Mouse (Mus musculus) forebrain, embryonic 15.5 days (tissue): Measurements from ENCODE around the gene Hebp2. TPM values are rescaled to one million over a fixed set of nuclear protein-coding genes. Genes with fewer than 3 reads are reported as not detected.
"Not testable (repeated sequence)": the region's sequence is repeated elsewhere in the genome, so short reads cannot be mapped to it uniquely, and the experiment has no call there.

ENCODE experiments used
- ATAC-seq: fragments of 200-750 bp; cut with Nextera tagmentation; replicated peaks from 2 replicates; pipeline ENCODE4 v1.8.0; 2017; ENCODE audit warnings: mild to moderate bottlenecking, moderate TSS enrichment, moderate library complexity
- H3K27ac ChIP-seq: fragments of 300-500 bp; sonication (generic); replicated peaks from 2 replicates; pipeline ENCODE4 v1.5.1; 2015; ENCODE audit warnings: mild to moderate bottlenecking, inconsistent platforms
- H3K27me3 ChIP-seq: fragments of 300-500 bp; sonication (generic); 2 replicates; pipeline ENCODE4 v1.6.1; 2015; ENCODE audit warnings: inconsistent platforms
- H3K36me3 ChIP-seq: fragments of 300-500 bp; sonication (generic); 2 replicates; pipeline ENCODE4 v1.6.1; 2015; ENCODE audit warnings: mild to moderate bottlenecking, inconsistent platforms
- H3K4me1 ChIP-seq: fragments of 300-500 bp; sonication (generic); 2 replicates; pipeline ENCODE4 v1.6.1; 2015; ENCODE audit warnings: inconsistent platforms
- H3K4me2 ChIP-seq: fragments of 300-500 bp; sonication (generic); replicated peaks from 2 replicates; pipeline ENCODE4 v1.6.1; 2015; ENCODE audit warnings: mild to moderate bottlenecking, inconsistent platforms
- H3K4me3 ChIP-seq: fragments of 300-500 bp; sonication (generic); 2 replicates; pipeline ENCODE4 v1.5.1; 2015; ENCODE audit warnings: mild to moderate bottlenecking, inconsistent platforms
- H3K9ac ChIP-seq: fragments of 300-500 bp; sonication (generic); replicated peaks from 2 replicates; pipeline ENCODE4 v1.6.1; 2015; ENCODE audit warnings: mild to moderate bottlenecking, inconsistent platforms
- H3K9me3 ChIP-seq: fragments of 300-500 bp; sonication (generic); 2 replicates; pipeline ENCODE4 v1.6.1; 2016; ENCODE audit warnings: inconsistent platforms
- WGBS: fragments of 180-500 bp; shearing (Covaris S2); methylation state at CpG from one replicate; pipeline ENCODE4 v1.1.7; 2015; ENCODE audit warnings: mixed read lengths; 5-methylcytosine and 5-hydroxymethylcytosine counted together
- polyA plus RNA-seq: library from polyadenylated mRNA; unstranded; fragments of >200 nt; fragmentation: Nextera tagmentation; extraction: Ambion mirVana; gene quantifications from 2 replicates; pipeline ENCODE4 v1.2.1, GENCODE M21; 2015

Hebp2 gene
- polyA plus RNA-seq: 5.3 and 6.5 TPM in 2 replicates

DNA sequence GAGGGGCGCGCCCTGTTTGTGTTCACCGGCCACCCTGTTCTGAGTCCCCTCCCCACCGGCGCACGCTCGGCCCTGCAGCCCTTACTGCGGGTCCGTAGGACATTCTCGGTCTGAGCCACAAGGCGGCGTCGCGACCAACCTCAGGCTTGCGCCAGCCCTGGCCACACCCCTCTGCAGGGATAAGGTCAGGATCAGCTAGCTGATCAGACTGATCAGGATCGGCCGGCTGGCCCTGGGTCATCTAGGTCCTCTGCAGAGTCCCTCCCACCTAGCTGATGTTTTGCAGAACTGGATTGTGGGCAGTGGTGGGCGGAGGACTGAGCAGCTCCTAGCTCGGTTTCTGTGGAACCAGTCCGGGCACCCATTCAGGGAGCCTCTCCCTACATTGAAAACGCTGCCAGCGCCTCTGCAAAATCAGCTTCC is at the start of gene Hebp2:
Hebp2 (minus strand) TSS at position 264 of the 423 bp plus-strand sequence.
- Histone ChIP-seq H3K4me1 (peaks cover 16% of the 10 kb centered on the region), H3K9me3 (no peaks in the 10 kb centered on the region), H3K4me2 (peak within 1 kb of the TSS; percentile 94), H3K27ac (0 out of 2 replicates have a peak within 1 kb of the TSS, but pooled peaks have one; percentile 8), H3K9ac (peak within 1 kb of the TSS; percentile 74), H3K27me3 (no peaks in the 10 kb centered on the region), H3K4me3 (peak within 1 kb of the TSS; percentile 58), H3K36me3 (no peaks in the 10 kb centered on the region)
- WGBS: under 1% methylated on average over 22 of the region's 22 CpGs
- ATAC-seq: peak; percentile 81

DNA sequence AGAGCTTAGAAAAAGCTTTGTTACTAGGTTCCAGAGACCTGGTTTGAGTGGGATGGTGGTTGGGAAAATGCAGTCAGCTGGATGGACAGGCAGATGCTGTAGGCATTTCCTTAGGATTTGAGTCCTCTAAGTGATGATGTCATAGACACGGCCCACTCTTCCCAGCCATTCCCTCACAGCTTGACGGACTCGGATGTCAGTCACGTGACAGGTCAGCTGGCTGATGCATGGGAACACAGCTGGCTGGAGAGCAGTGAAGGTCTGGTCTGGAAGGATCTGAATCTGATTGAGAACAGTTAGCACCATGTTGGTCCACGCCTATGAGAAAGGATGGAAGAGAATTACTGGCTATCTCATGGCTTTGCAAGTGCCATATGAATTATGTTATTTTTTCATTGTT is 43.6 kb upstream of the Hebp2 start:
- no peak overlapping the region for H3K4me3 ChIP-seq
- no peak overlapping the region for H3K4me2 ChIP-seq
- no peak overlapping the region for H3K9ac ChIP-seq
- H3K36me3 ChIP-seq: peaks cover 24% of the 10 kb centered on the region; the same call in 1 of the 2 replicates
- H3K9me3 ChIP-seq: no peaks in the 10 kb centered on the region
- ATAC-seq: no peak
- H3K4me1 ChIP-seq: no peaks in the 10 kb centered on the region
- no peaks in the 10 kb centered on the region for H3K27me3 ChIP-seq
- no peak overlapping the region for H3K27ac ChIP-seq
- WGBS: 88% methylated on average over 5 of the region's 5 CpGs

DNA sequence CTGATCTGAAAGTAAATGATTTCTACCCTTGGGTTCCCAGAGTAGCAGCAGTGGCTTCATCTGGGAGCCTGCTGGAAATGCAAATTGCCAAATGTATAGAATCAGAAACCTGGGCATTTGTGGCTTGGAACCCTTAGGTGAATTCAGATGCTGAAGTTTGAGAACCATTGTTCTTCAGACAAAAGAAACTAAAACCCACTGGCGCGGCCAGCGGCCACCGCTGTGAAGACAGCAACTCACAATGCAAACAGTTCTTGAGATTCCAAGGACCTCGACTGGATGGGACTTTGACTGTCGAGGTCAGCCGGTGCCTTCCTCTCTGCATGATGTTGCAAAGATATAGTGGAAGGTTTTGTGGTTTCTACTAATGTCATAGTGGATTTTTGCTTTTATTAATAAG is 38.3 kb upstream of the Hebp2 start:
- Histone ChIP-seq H3K27ac (no peak overlapping the region), H3K4me1 (no peaks in the 10 kb centered on the region), H3K4me3 (no peak overlapping the region), H3K27me3 (no peaks in the 10 kb centered on the region), H3K4me2 (no peak overlapping the region), H3K36me3 (0 out of 2 replicates have a peak, but pooled peaks cover 3% of the 10 kb centered on the region), H3K9ac (no peak overlapping the region), H3K9me3 (no peaks in the 10 kb centered on the region)
- no peak for ATAC-seq
- WGBS: 9% methylated on average over 7 of the region's 7 CpGs

DNA sequence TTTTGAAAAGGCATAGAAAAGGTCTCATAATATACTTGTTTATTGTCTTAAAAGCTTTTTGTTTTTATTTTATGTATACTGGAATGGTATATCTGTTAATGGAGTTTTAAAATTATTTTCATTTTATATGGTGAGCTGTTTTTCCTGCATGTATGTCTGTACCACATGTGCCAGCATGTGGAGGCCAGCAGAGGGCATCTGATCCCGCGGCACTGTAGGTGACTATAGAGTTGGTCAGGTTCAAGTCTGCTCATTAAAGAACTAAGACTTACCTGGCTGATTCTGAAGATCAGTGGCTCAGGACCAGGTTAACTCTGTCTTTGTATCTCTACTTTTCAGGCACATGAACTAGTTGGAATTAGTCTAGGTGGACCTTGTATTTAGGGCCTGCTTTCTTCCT is 26.7 kb upstream of the Hebp2 start:
- ATAC-seq: no peak
- 61% methylated on average over 2 of the region's 2 CpGs for WGBS
- Histone ChIP-seq H3K4me3 (no peak overlapping the region), H3K27me3 (no peaks in the 10 kb centered on the region), H3K36me3 (no peaks in the 10 kb centered on the region), H3K27ac (no peak overlapping the region), H3K4me2 (no peak overlapping the region), H3K9me3 (no peaks in the 10 kb centered on the region), H3K4me1 (no peaks in the 10 kb centered on the region), H3K9ac (no peak overlapping the region)

GRCm38 (mm10) chr10:18562940-18563339 is 17.1 kb upstream of the Hebp2 start:
- no peaks in the 10 kb centered on the region for H3K4me1 ChIP-seq
- ATAC-seq: no peak
- H3K9ac ChIP-seq: no peak overlapping the region
- H3K27ac ChIP-seq: no peak overlapping the region
- no peak overlapping the region for H3K4me3 ChIP-seq
- no peaks in the 10 kb centered on the region for H3K36me3 ChIP-seq
- no peaks in the 10 kb centered on the region for H3K9me3 ChIP-seq
- no peaks in the 10 kb centered on the region for H3K27me3 ChIP-seq
- 6% methylated on average over 4 of the region's 4 CpGs for WGBS
- no peak overlapping the region for H3K4me2 ChIP-seq

DNA sequence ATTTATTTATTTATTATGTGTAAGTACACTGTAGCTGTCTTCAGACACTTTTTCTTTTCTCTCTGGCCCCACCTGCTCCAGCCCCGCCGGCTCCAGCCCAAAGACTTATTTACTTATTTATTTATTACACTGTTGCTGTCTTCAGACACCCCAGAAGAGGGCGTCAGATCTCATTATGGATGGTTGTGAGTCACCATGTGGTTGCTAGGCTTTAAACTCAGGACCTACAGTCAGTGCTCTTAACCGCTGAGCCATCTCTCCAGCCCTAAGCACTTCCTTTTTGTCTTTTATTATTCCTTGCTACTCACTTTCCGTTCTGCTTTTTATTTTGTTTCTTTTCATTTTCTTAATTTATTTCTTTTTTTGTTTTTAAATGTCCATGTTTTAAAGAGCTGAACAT is 15.6 kb upstream of the Hebp2 start:
- ATAC-seq: no peak
- Histone ChIP-seq H3K36me3 (no peaks in the 10 kb centered on the region), H3K27ac (no peak overlapping the region), H3K4me3 (no peak overlapping the region), H3K4me2 (no peak overlapping the region), H3K9me3 (no peaks in the 10 kb centered on the region), H3K4me1 (no peaks in the 10 kb centered on the region), H3K27me3 (no peaks in the 10 kb centered on the region), H3K9ac (no peak overlapping the region)
- WGBS: 52% methylated on average over 5 of the region's 5 CpGs

DNA sequence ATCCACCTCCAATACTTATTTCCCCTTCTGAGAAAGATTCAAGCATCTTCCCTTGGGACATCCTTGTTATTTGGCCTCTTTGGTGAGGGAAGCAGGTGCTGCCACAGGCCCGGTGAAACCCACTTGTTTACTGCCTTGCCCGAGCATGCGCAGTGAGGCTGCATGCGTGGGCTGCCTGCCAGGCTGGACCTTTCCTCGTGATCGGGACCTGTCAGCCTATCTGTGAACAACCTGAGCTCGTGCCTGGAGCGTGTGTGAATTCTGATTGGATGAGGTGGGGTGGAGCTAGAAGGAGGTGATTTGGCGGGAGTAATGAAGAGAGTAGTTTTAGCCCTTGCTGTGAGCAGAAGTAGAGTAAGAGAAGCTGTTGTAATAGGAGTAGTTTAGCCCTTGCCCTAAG is 13.2 kb upstream of the Hebp2 start:
- not testable (repeated sequence) for ATAC-seq, H3K27ac ChIP-seq, H3K27me3 ChIP-seq, H3K4me3 ChIP-seq, H3K9me3 ChIP-seq, H3K4me1 ChIP-seq, H3K9ac ChIP-seq, H3K36me3 ChIP-seq, H3K4me2 ChIP-seq
- WGBS: 83% methylated on average over 9 of the region's 9 CpGs

- no peak overlapping the region for H3K27ac ChIP-seq
Measured at GRCm38 (mm10) chr10:18549321-18550216, 3.7 kb upstream of the Hebp2 start.

GRCm38 (mm10) chr10:18547381-18547780 is 1.5 kb upstream of the Hebp2 start:
- no peak for ATAC-seq
- H3K27ac ChIP-seq: no peak overlapping the region
- no peak overlapping the region for H3K9ac ChIP-seq
- 82% methylated on average over 4 of the region's 4 CpGs for WGBS
- H3K36me3 ChIP-seq: no peaks in the 10 kb centered on the region
- H3K4me3 ChIP-seq: no peak overlapping the region
- no peaks in the 10 kb centered on the region for H3K27me3 ChIP-seq
- H3K9me3 ChIP-seq: no peaks in the 10 kb centered on the region
- no peak overlapping the region for H3K4me2 ChIP-seq
- peaks cover 16% of the 10 kb centered on the region for H3K4me1 ChIP-seq

More at GRCm38 (mm10) chr10:18549321-18550216, 3.7 kb upstream of the Hebp2 start:
- Histone ChIP-seq H3K27me3 (no peaks in the 10 kb centered on the region), H3K4me2 (peak overlapping the region; percentile 73), H3K4me3 (peak overlapping the region; percentile 45), H3K4me1 (peaks cover 16% of the 10 kb centered on the region), H3K36me3 (no peaks in the 10 kb centered on the region), H3K9ac (peak overlapping the region; percentile 43), H3K9me3 (no peaks in the 10 kb centered on the region)
- ATAC-seq: peak; percentile 72
- WGBS: 3% methylated on average over 35 of the region's 35 CpGs

DNA sequence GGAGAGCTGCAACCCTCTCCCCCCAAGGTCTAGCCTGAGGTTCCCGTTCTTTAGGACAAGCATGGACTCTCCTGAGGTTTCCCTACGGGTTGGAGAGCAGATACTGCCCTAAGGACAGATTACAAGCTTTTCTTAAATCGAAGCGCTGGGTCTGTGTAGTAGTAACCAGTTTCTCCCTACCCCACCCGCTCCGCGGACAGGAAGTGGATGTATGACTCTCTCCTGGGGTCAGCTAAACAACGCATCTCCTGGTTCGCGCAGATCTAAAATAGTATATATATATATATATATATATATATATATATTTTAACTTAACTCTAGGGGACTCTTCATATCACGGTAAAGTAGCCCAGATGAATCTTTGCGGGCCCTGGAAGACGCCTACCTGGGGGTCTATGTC is 567 bp downstream of the Hebp2 start:
- H3K27ac ChIP-seq: no peak overlapping the region
- peak; percentile 7; the same call in 1 of the 2 replicates for ATAC-seq
- H3K36me3 ChIP-seq: no peaks in the 10 kb centered on the region
- peaks cover 16% of the 10 kb centered on the region for H3K4me1 ChIP-seq
- 7% methylated on average over 13 of the region's 13 CpGs for WGBS
- H3K4me3 ChIP-seq: peak overlapping the region; percentile 58
- no peaks in the 10 kb centered on the region for H3K27me3 ChIP-seq
- peak overlapping the region; percentile 74 for H3K9ac ChIP-seq
- H3K9me3 ChIP-seq: no peaks in the 10 kb centered on the region
- peak overlapping the region; percentile 94 for H3K4me2 ChIP-seq

GRCm38 (mm10) chr10:18536889-18537288 is 9.0 kb downstream of the Hebp2 start:
- no peak overlapping the region for H3K4me2 ChIP-seq
- H3K9ac ChIP-seq: no peak overlapping the region
- H3K36me3 ChIP-seq: peaks cover 7% of the 10 kb centered on the region; the same call in 1 of the 2 replicates

GRCm38 (mm10) chr10:18532293-18532692 is 13.6 kb downstream of the Hebp2 start:
- Histone ChIP-seq H3K27ac (no peak overlapping the region), H3K4me3 (no peak overlapping the region), H3K9ac (no peak overlapping the region), H3K9me3 (no peaks in the 10 kb centered on the region), H3K36me3 (peaks cover 15% of the 10 kb centered on the region), H3K27me3 (no peaks in the 10 kb centered on the region), H3K4me2 (no peak overlapping the region), H3K4me1 (peaks cover 31% of the 10 kb centered on the region)
- WGBS: 72% methylated on average over 8 of the region's 8 CpGs
- ATAC-seq: no peak

More at GRCm38 (mm10) chr10:18536889-18537288, 9.0 kb downstream of the Hebp2 start:
- Histone ChIP-seq H3K27ac (no peak overlapping the region), H3K4me3 (no peak overlapping the region), H3K9me3 (no peaks in the 10 kb centered on the region), H3K4me1 (peaks cover 4% of the 10 kb centered on the region; the same call in 1 of the 2 replicates), H3K27me3 (no peaks in the 10 kb centered on the region)
- no peak for ATAC-seq
- 91% methylated on average over 2 of the region's 2 CpGs for WGBS
